Mouse (Mus musculus): ENCODE measurements around the gene Calcoco2.

- TF ChIP-seq CTCF (IDR thresholded peaks at IDR 0.05): no peak
- TF ChIP-seq POLR2A (IDR thresholded peaks at IDR 0.05; ENCODE audit: insufficient read depth, low read depth, low read length): no peak
- no peak for TF ChIP-seq EP300 (IDR thresholded peaks at IDR 0.05; ENCODE audit: insufficient read depth, low read depth, low read length)
Measured at GRCm38 (mm10) chr11:96135847-96136246, 24.1 kb upstream of the Calcoco2 start.
